Mouse (Mus musculus): ENCODE measurements around the gene Actrt2. TPM values are rescaled to one million over a fixed set of nuclear protein-coding genes. Genes with fewer than 3 reads are reported as not detected.

The Actrt2 gene
- polyA plus RNA-seq (2015; fragmentation: Nextera tagmentation; extraction: Ambion mirVana), result not detected in 2 replicates

GRCm38 (mm10) chr4:154667767-154668166 is at the start of gene Actrt2:
TSS of gene Actrt2 (minus strand) at chr4:154667867.
- Histone ChIP-seq H3K27me3 (replicated peaks) (peaks cover 6% of the 10 kb centered on the region; the same call in 1 of the 2 replicates), H3K9me3 (replicated peaks) (no peaks in the 10 kb centered on the region), H3K4me1 (0 out of 2 replicates have a peak, but pooled peaks cover 3% of the 10 kb centered on the region), H3K4me2 (no peak within 1 kb of the TSS), H3K9ac (replicated peaks) (no peak within 1 kb of the TSS), H3K4me3 (replicated peaks) (no peak within 1 kb of the TSS), H3K27ac (replicated peaks) (no peak within 1 kb of the TSS), H3K36me3 (no peaks in the 10 kb centered on the region)
- 84% methylated on average over 2 of the region's 2 CpGs for WGBS
- ATAC-seq (ENCODE audit: low FRiP score), result no peak

- ATAC-seq (ENCODE audit: low FRiP score), result no peak
- Histone ChIP-seq H3K27me3 (replicated peaks) (no peaks in the 10 kb centered on the region), H3K9ac (replicated peaks) (no peak overlapping the region), H3K4me3 (replicated peaks) (no peak overlapping the region), H3K36me3 (no peaks in the 10 kb centered on the region), H3K4me2 (no peak overlapping the region), H3K9me3 (replicated peaks) (no peaks in the 10 kb centered on the region), H3K27ac (replicated peaks) (no peak overlapping the region), H3K4me1 (0 out of 2 replicates have a peak, but pooled peaks cover 5% of the 10 kb centered on the region)
- 68% methylated on average over 21 of the region's 21 CpGs for WGBS
Observed at GRCm38 (mm10) chr4:154709391-154710107, 41.9 kb upstream of the Actrt2 start.

GRCm38 (mm10) chr4:154708811-154709210 is 41.1 kb upstream of the Actrt2 start:
- Histone ChIP-seq H3K9ac (replicated peaks) (no peak overlapping the region), H3K4me1 (0 out of 2 replicates have a peak, but pooled peaks cover 5% of the 10 kb centered on the region), H3K9me3 (replicated peaks) (no peaks in the 10 kb centered on the region), H3K36me3 (no peaks in the 10 kb centered on the region), H3K27ac (replicated peaks) (no peak overlapping the region), H3K4me2 (no peak overlapping the region), H3K4me3 (replicated peaks) (no peak overlapping the region), H3K27me3 (replicated peaks) (no peaks in the 10 kb centered on the region)
- 71% methylated on average over 2 of the region's 2 CpGs for WGBS
- ATAC-seq (ENCODE audit: low FRiP score), result no peak

- Histone ChIP-seq H3K4me3 (replicated peaks) (no peak overlapping the region), H3K4me2 (no peak overlapping the region), H3K9me3 (replicated peaks) (no peaks in the 10 kb centered on the region), H3K36me3 (no peaks in the 10 kb centered on the region), H3K4me1 (0 out of 2 replicates have a peak, but pooled peaks cover 5% of the 10 kb centered on the region), H3K9ac (replicated peaks) (no peak overlapping the region), H3K27me3 (replicated peaks) (no peaks in the 10 kb centered on the region), H3K27ac (replicated peaks) (no peak overlapping the region)
- 66% methylated on average over 11 of the region's 11 CpGs for whole genome bisulfite sequencing
- ATAC-seq (ENCODE audit: low FRiP score), result no peak
Observed at GRCm38 (mm10) chr4:154708223-154708622, 40.6 kb upstream of the Actrt2 start.

GRCm38 (mm10) chr4:154707521-154707920 is 39.9 kb upstream of the Actrt2 start:
- no peak overlapping the region for H3K27ac ChIP-seq (replicated peaks)
- H3K36me3 ChIP-seq, result no peaks in the 10 kb centered on the region
- no peaks in the 10 kb centered on the region for H3K27me3 ChIP-seq (replicated peaks)
- no peak overlapping the region for H3K9ac ChIP-seq (replicated peaks)
- 0 out of 2 replicates have a peak, but pooled peaks cover 5% of the 10 kb centered on the region for H3K4me1 ChIP-seq
- no peak overlapping the region for H3K4me2 ChIP-seq
- no peak for ATAC-seq (ENCODE audit: low FRiP score)
- H3K4me3 ChIP-seq (replicated peaks), result no peak overlapping the region
- H3K9me3 ChIP-seq (replicated peaks), result no peaks in the 10 kb centered on the region
- 85% methylated on average over 4 of the region's 4 CpGs for WGBS

GRCm38 (mm10) chr4:154706442-154706841 is 38.8 kb upstream of the Actrt2 start:
- Histone ChIP-seq H3K36me3 (no peaks in the 10 kb centered on the region), H3K4me3 (replicated peaks) (no peak overlapping the region), H3K27me3 (replicated peaks) (no peaks in the 10 kb centered on the region), H3K4me1 (0 out of 2 replicates have a peak, but pooled peaks cover 5% of the 10 kb centered on the region), H3K4me2 (no peak overlapping the region), H3K27ac (replicated peaks) (no peak overlapping the region), H3K9ac (replicated peaks) (no peak overlapping the region), H3K9me3 (replicated peaks) (no peaks in the 10 kb centered on the region)
- no peak for ATAC-seq (ENCODE audit: low FRiP score)
- 82% methylated on average over 1 of the region's 1 CpGs for WGBS

GRCm38 (mm10) chr4:154705681-154706080 is 38.0 kb upstream of the Actrt2 start:
- H3K27ac ChIP-seq (replicated peaks), result no peak overlapping the region

GRCm38 (mm10) chr4:154705056-154705455 is 37.4 kb upstream of the Actrt2 start:
- Histone ChIP-seq H3K27me3 (replicated peaks) (no peaks in the 10 kb centered on the region), H3K4me1 (0 out of 2 replicates have a peak, but pooled peaks cover 5% of the 10 kb centered on the region), H3K4me2 (no peak overlapping the region), H3K9ac (replicated peaks) (no peak overlapping the region), H3K27ac (replicated peaks) (no peak overlapping the region), H3K4me3 (replicated peaks) (no peak overlapping the region), H3K9me3 (replicated peaks) (no peaks in the 10 kb centered on the region), H3K36me3 (no peaks in the 10 kb centered on the region)
- 90% methylated on average over 6 of the region's 6 CpGs for WGBS
- ATAC-seq (ENCODE audit: low FRiP score), result no peak

More at GRCm38 (mm10) chr4:154705681-154706080, 38.0 kb upstream of the Actrt2 start:
- H3K9ac ChIP-seq (replicated peaks), result no peak overlapping the region
- 0 out of 2 replicates have a peak, but pooled peaks cover 5% of the 10 kb centered on the region for H3K4me1 ChIP-seq
- no peaks in the 10 kb centered on the region for H3K9me3 ChIP-seq (replicated peaks)
- H3K36me3 ChIP-seq, result no peaks in the 10 kb centered on the region
- H3K27me3 ChIP-seq (replicated peaks), result no peaks in the 10 kb centered on the region
- H3K4me3 ChIP-seq (replicated peaks), result no peak overlapping the region
- no peak overlapping the region for H3K4me2 ChIP-seq
- 70% methylated on average over 4 of the region's 4 CpGs for WGBS
- ATAC-seq (ENCODE audit: low FRiP score), result no peak

GRCm38 (mm10) chr4:154704591-154704990 is 36.9 kb upstream of the Actrt2 start:
- Histone ChIP-seq H3K36me3 (no peaks in the 10 kb centered on the region), H3K4me1 (0 out of 2 replicates have a peak, but pooled peaks cover 2% of the 10 kb centered on the region), H3K9me3 (replicated peaks) (no peaks in the 10 kb centered on the region), H3K4me2 (no peak overlapping the region), H3K27ac (replicated peaks) (no peak overlapping the region), H3K27me3 (replicated peaks) (no peaks in the 10 kb centered on the region), H3K9ac (replicated peaks) (no peak overlapping the region), H3K4me3 (replicated peaks) (no peak overlapping the region)
- 95% methylated on average over 7 of the region's 7 CpGs for WGBS
- no peak for ATAC-seq (ENCODE audit: low FRiP score)

- WGBS, result 67% methylated on average over 7 of the region's 7 CpGs
- H3K4me2 ChIP-seq, result no peak overlapping the region
- no peak overlapping the region for H3K4me3 ChIP-seq (replicated peaks)
- no peaks in the 10 kb centered on the region for H3K36me3 ChIP-seq
- no peak overlapping the region for H3K27ac ChIP-seq (replicated peaks)
- H3K4me1 ChIP-seq, result no peaks in the 10 kb centered on the region
- H3K27me3 ChIP-seq (replicated peaks), result no peaks in the 10 kb centered on the region
- ATAC-seq (ENCODE audit: low FRiP score), result no peak
- H3K9me3 ChIP-seq (replicated peaks), result no peaks in the 10 kb centered on the region
- no peak overlapping the region for H3K9ac ChIP-seq (replicated peaks)
Observed at GRCm38 (mm10) chr4:154703426-154704070, 35.9 kb upstream of the Actrt2 start.

GRCm38 (mm10) chr4:154702931-154703330 is 35.3 kb upstream of the Actrt2 start:
- ATAC-seq (ENCODE audit: low FRiP score), result no peak
- Histone ChIP-seq H3K27ac (replicated peaks) (no peak overlapping the region), H3K4me1 (0 out of 2 replicates have a peak, but pooled peaks cover 5% of the 10 kb centered on the region), H3K36me3 (no peaks in the 10 kb centered on the region), H3K9me3 (replicated peaks) (no peaks in the 10 kb centered on the region), H3K9ac (replicated peaks) (no peak overlapping the region), H3K27me3 (replicated peaks) (no peaks in the 10 kb centered on the region), H3K4me3 (replicated peaks) (no peak overlapping the region), H3K4me2 (no peak overlapping the region)
- 90% methylated on average over 7 of the region's 7 CpGs for WGBS

GRCm38 (mm10) chr4:154702186-154702585 is 34.5 kb upstream of the Actrt2 start:
- Histone ChIP-seq H3K9ac (replicated peaks) (no peak overlapping the region), H3K27ac (replicated peaks) (no peak overlapping the region), H3K27me3 (replicated peaks) (no peaks in the 10 kb centered on the region), H3K4me3 (replicated peaks) (no peak overlapping the region), H3K4me1 (0 out of 2 replicates have a peak, but pooled peaks cover 7% of the 10 kb centered on the region), H3K36me3 (no peaks in the 10 kb centered on the region), H3K9me3 (replicated peaks) (no peaks in the 10 kb centered on the region), H3K4me2 (no peak overlapping the region)
- WGBS, result 67% methylated on average over 6 of the region's 6 CpGs
- no peak for ATAC-seq (ENCODE audit: low FRiP score)

Measured in neural tube, embryonic 15.5 days (tissue).